Mouse (Mus musculus) kidney, adult 2 months (tissue): ENCODE data around the gene Odc1. TPM values are rescaled to one million over a fixed set of nuclear protein-coding genes. Genes with fewer than 3 reads are reported as not detected.

Source experiments
- DNase-seq: peaks from one replicate; pipeline ENCODE4 v3.0.0; 2021
- H3K27ac ChIP-seq: fragments of 200-500 bp; 2 replicates; pipeline ENCODE4 v1.5.1; 2012; ENCODE audit warnings: low read depth, low read length, control low read depth, inconsistent platforms; ENCODE audit not compliant: insufficient read depth
- H3K27me3 ChIP-seq: fragments of 200-500 bp; replicated peaks from 2 replicates; pipeline ENCODE4 v1.6.1; 2012; ENCODE audit warnings: mild to moderate bottlenecking, moderate library complexity, low read length, inconsistent platforms; ENCODE audit not compliant: control insufficient read depth, insufficient read depth
- H3K36me3 ChIP-seq: fragments of 200-500 bp; 2 replicates; pipeline ENCODE4 v1.6.1; 2012; ENCODE audit warnings: mild to moderate bottlenecking, moderate library complexity, low read length, inconsistent platforms; ENCODE audit not compliant: control insufficient read depth, insufficient read depth
- H3K4me1 ChIP-seq: fragments of 200-500 bp; 2 replicates; pipeline ENCODE4 v1.6.1; 2011; ENCODE audit warnings: low read length; ENCODE audit not compliant: control insufficient read depth, insufficient read depth
- H3K4me3 ChIP-seq: fragments of 200-500 bp; 2 replicates; pipeline ENCODE4 v1.5.1; 2011; ENCODE audit warnings: mild to moderate bottlenecking, low read depth, low read length, control low read depth; ENCODE audit not compliant: insufficient read depth
- CTCF ChIP-seq: fragments of 200-500 bp; conservative IDR thresholded peaks from 2 replicates; pipeline ENCODE4 v1.5.1; 2011; ENCODE audit warnings: low read depth, mild to moderate bottlenecking, control low read depth, low read length, moderate library complexity, mixed read lengths; ENCODE audit not compliant: insufficient read depth, insufficient read length
- POLR2A ChIP-seq: fragments of 200-500 bp; IDR thresholded peaks from one replicate; pipeline ENCODE4 v1.6.1; 2011; ENCODE audit warnings: low read depth, low read length, control low read depth
- WGBS: fragments of 180-500 bp; shearing (Covaris S2); methylation state at CpG from one replicate; pipeline ENCODE4 v1.1.7; 2018; 5-methylcytosine and 5-hydroxymethylcytosine counted together
- polyA plus RNA-seq: library from polyadenylated mRNA; depleted of rRNA; stranded (reverse); fragments of >200 nt; gene quantifications from 2 replicates; pipeline ENCODE4 v1.2.3, GENCODE M21; 2012; rRNA removed

Odc1 gene
- polyA plus RNA-seq, 1 experiment = 427 TPM

DNA sequence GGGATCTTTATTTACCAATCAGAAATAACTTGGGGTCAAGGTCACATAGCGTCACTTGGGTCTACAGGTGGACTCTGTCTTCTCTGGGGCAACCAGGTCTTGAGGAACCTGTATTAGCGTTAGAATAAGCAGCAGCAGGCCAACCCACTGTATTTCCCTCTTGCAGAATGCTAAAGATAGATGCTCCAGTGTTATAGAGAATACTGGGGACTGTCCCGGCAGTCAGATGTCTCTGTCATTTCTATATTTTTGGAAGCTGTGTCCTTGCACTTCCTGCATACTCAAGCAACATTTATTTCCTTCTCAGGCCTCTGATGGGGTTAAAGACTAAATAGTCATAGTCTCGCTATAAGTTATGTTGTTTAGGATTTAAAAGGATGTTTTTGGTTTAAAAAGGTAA lies 46.7 kb downstream of the Odc1 start:
- no peak for TF ChIP-seq CTCF
- TF ChIP-seq POLR2A = no peak
- Histone ChIP-seq H3K4me3 (no peak overlapping the region), H3K27ac (no peak overlapping the region), H3K36me3 (no peaks in the 10 kb centered on the region), H3K4me1 (no peaks in the 10 kb centered on the region), H3K27me3 (no peaks in the 10 kb centered on the region)
- DNase-seq = no peak
- 76% methylated on average over 4 of the region's 4 CpGs for WGBS

DNA sequence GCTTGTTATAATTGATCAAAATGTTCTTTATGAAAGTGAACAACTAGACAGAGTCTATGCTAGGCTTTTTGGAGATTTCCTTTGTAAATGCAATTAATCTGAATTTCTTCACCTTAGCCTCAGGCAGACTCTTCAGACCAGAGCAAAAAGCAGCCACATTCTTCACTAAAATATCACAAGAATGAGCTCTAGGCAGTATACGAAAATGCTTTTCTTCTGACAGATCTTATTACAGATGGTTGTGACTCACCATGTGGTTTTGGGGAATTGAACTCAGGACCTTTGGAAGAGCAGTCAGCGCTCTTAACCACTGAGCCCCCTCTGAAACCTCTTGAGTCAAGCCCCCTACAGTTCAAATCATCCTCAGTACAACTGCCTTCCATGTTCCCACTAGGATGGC lies 49.4 kb downstream of the Odc1 start:
- DNase-seq = no peak
- TF ChIP-seq CTCF (no peak), POLR2A (no peak)
- Histone ChIP-seq H3K4me1 (no peaks in the 10 kb centered on the region), H3K27ac (no peak overlapping the region), H3K36me3 (no peaks in the 10 kb centered on the region), H3K4me3 (no peak overlapping the region), H3K27me3 (no peaks in the 10 kb centered on the region)
- WGBS = 90% methylated on average over 2 of the region's 2 CpGs

DNA sequence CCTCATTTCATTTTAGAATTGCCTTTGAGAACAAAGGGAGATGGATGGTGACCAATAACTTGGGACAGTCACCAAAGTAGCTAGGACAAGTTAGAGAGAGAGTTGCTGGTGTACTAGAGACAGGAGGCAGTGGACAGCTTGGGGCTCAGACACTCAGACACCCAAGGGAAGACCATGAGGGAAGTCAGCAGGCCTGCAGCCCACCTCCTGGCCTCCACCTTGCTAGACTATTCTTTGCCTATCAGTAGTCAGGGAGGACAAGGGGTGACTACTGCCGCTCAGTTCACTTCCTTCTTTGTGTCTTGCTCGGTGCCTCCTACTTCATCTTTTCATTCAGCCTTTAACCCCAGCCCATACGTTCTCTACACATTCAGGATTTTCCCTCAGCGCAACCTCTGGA lies 50.1 kb downstream of the Odc1 start:
- no peaks in the 10 kb centered on the region for H3K27me3 ChIP-seq
- no peaks in the 10 kb centered on the region for H3K36me3 ChIP-seq
- DNase-seq = no peak
- WGBS = 73% methylated on average over 4 of the region's 4 CpGs
- TF ChIP-seq POLR2A (no peak), CTCF (no peak)
- no peak overlapping the region for H3K27ac ChIP-seq
- H3K4me1 ChIP-seq = no peaks in the 10 kb centered on the region
- H3K4me3 ChIP-seq = no peak overlapping the region

DNA sequence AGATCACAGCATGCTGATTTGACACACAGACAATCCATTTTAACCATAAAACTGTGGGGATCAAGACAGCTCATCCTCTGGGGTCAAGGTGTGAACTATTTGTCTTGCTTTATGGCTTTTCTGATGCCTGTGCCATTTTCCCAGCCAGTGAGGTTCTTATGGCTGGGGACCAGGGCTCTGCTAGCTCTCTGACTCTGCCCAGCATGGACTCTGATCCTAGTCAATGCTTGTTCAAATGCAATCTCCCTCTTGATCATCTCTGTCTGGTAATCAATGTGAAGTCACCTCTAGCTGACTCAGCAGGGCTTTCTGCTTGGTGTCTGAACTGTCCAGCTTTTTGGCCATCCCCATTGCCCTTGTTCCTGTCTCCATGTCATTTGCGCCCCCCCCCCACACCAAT lies 50.6 kb downstream of the Odc1 start:
- DNase-seq = no peak
- 100% methylated on average over 1 of the region's 1 CpGs for WGBS

More for the DNA sequence above, 50.6 kb downstream of the Odc1 start:
- Histone ChIP-seq H3K27me3 (no peaks in the 10 kb centered on the region), H3K4me1 (no peaks in the 10 kb centered on the region), H3K4me3 (no peak overlapping the region), H3K36me3 (no peaks in the 10 kb centered on the region), H3K27ac (no peak overlapping the region)
- TF ChIP-seq POLR2A (no peak), CTCF (no peak)

Other genes with a start within 250 kb of the Odc1 start
- gene Atp6v1c2, start 215.4 kb upstream of the Odc1 start, polyA plus RNA-seq = 32.4 and 39.9 TPM in 2 replicates
- gene Nol10, start 196.3 kb upstream of the Odc1 start, polyA plus RNA-seq = 5.1 and 6.1 TPM in 2 replicates
- 128 and 144 TPM in 2 replicates for gene Hpcal1, start 146.1 kb downstream of the Odc1 start, polyA plus RNA-seq